Mouse (Mus musculus): ENCODE results near the gene Gm5065. TPM values are rescaled to one million over a fixed set of nuclear protein-coding genes. Genes with fewer than 3 reads are reported as not detected.

Gm5065 gene
- polyA plus RNA-seq (2012; rRNA removed), result not detected in 2 replicates

DNA sequence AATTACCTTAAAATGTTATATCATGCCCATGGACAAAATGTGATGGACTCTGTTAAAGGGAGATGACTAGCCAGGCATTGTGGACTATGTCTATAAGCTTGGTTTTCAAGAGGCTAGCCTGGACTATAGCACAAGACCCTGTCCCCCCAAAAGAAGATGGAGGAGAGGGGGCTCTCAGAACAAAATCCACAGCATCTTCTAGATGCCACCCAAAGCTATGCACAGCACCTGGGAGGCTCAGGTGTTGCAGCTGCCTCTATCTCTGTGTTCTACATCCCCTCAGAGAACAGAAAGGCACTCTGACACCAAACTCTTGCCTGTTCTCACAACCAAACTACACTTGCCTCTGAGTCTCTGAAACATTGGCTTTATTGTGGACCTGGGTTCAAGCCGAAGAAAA, at the start of gene Gm5065:
Gene Gm5065, plus strand, starts transcription at position 301 of the 400 bp plus-strand sequence.
- 95% methylated on average over 1 of the region's 1 CpGs for WGBS
- H3K4me3 ChIP-seq (ENCODE audit: extremely low read depth, insufficient read depth, insufficient read length), result no peak within 1 kb of the TSS
- TF ChIP-seq POLR2A (IDR thresholded peaks at IDR 0.05; ENCODE audit: low read depth, low read length), result no peak
- no peak for TF ChIP-seq CTCF (IDR thresholded peaks at IDR 0.05; ENCODE audit: extremely low read depth, insufficient read depth, insufficient read length, insufficient replicate concordance)

DNA sequence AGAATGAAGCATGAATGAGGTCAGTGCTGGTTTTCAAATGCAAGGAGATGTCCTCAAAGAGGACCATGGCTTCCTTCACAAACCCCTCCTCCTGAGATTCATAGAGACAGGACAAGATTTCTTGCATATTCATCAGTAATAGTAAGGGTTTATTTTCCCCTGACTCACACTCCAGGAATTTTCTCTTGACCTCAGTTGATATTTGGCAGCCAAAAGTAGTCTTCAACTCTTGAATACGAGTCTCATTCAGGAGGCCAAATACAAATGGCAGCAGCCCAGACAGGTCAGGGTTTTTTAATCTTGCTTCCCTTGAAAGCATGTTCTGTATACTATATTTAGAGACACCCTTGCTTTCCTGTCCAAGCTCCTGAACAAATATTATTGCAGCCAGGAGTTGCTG, 22.8 kb upstream of the Gm5065 start:
- Histone ChIP-seq H3K4me1 (ENCODE audit: control insufficient read depth, insufficient read depth, insufficient read length) (no peaks in the 10 kb centered on the region), H3K36me3 (ENCODE audit: control insufficient read depth, insufficient read depth, low read length) (no peaks in the 10 kb centered on the region), H3K27me3 (ENCODE audit: control insufficient read depth, insufficient read depth, low read length) (no peaks in the 10 kb centered on the region), H3K27ac (ENCODE audit: insufficient read depth, low read length) (no peak overlapping the region), H3K4me3 (ENCODE audit: extremely low read depth, insufficient read depth, insufficient read length) (no peak overlapping the region)
- 87% methylated on average over 1 of the region's 1 CpGs for WGBS
- no peak for DNase-seq (ENCODE audit: low read depth in 1 of 2, low spot score in 2 of 2)
- no peak for TF ChIP-seq CTCF (IDR thresholded peaks at IDR 0.05; ENCODE audit: extremely low read depth, insufficient read depth, insufficient read length, insufficient replicate concordance)
- no peak for TF ChIP-seq POLR2A (IDR thresholded peaks at IDR 0.05; ENCODE audit: low read depth, low read length)

More for the DNA sequence above, at the start of gene Gm5065:
- H3K4me1 ChIP-seq (ENCODE audit: control insufficient read depth, insufficient read depth, insufficient read length), result no peaks in the 10 kb centered on the region
- DNase-seq (ENCODE audit: low read depth in 1 of 2, low spot score in 2 of 2), result no peak
- H3K27me3 ChIP-seq (ENCODE audit: control insufficient read depth, insufficient read depth, low read length), result no peaks in the 10 kb centered on the region
- no peak within 1 kb of the TSS for H3K27ac ChIP-seq (ENCODE audit: insufficient read depth, low read length)
- H3K36me3 ChIP-seq (ENCODE audit: control insufficient read depth, insufficient read depth, low read length), result no peaks in the 10 kb centered on the region

- H3K4me3 ChIP-seq (ENCODE audit: extremely low read depth, insufficient read depth, insufficient read length), result no peak within 1 kb of the TSS
- H3K4me1 ChIP-seq (ENCODE audit: control insufficient read depth, insufficient read depth, insufficient read length), result no peaks in the 10 kb centered on the region
- H3K36me3 ChIP-seq (ENCODE audit: control insufficient read depth, insufficient read depth, low read length), result no peaks in the 10 kb centered on the region
- 84% methylated on average over 4 of the region's 4 CpGs for WGBS
- no peak for DNase-seq (ENCODE audit: low read depth in 1 of 2, low spot score in 2 of 2)
- H3K27ac ChIP-seq (ENCODE audit: insufficient read depth, low read length), result no peak within 1 kb of the TSS
- TF ChIP-seq CTCF (IDR thresholded peaks at IDR 0.05; ENCODE audit: extremely low read depth, insufficient read depth, insufficient read length, insufficient replicate concordance) (no peak), POLR2A (IDR thresholded peaks at IDR 0.05; ENCODE audit: low read depth, low read length) (no peak)
- H3K27me3 ChIP-seq (ENCODE audit: control insufficient read depth, insufficient read depth, low read length), result no peaks in the 10 kb centered on the region
Observed at GRCm38 (mm10) chr7:5350935-5351334, 598 bp downstream of the Gm5065 start, which contains the start of gene Nlrp2. TSS of gene Nlrp2 (minus strand) at chr7:5351035.

DNA sequence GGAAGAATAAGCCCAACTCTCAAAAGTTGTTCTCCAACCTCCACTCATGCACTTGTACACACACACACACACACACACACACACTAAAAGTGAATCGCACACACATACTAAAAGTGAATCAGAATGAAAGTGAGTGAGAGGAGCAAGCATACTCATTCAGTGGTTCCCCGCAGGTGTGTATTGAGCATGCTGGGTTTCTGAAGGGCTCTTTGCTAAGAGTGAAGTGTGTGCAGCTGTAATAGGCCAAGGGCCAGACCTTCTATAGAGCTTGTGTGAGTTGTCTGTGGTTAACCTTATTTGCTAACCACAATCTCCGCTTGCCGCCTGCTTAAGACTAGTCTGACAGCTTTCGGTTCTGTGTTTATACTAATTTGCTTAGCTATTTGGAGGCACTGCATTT, 13.3 kb downstream of the Gm5065 start:
- no peak for DNase-seq (ENCODE audit: low read depth in 1 of 2, low spot score in 2 of 2)
- TF ChIP-seq CTCF (IDR thresholded peaks at IDR 0.05; ENCODE audit: extremely low read depth, insufficient read depth, insufficient read length, insufficient replicate concordance) (no peak), POLR2A (IDR thresholded peaks at IDR 0.05; ENCODE audit: low read depth, low read length) (no peak)
- H3K27ac ChIP-seq (ENCODE audit: insufficient read depth, low read length), result no peak overlapping the region
- H3K36me3 ChIP-seq (ENCODE audit: control insufficient read depth, insufficient read depth, low read length), result no peaks in the 10 kb centered on the region
- no peak overlapping the region for H3K4me3 ChIP-seq (ENCODE audit: extremely low read depth, insufficient read depth, insufficient read length)
- no peaks in the 10 kb centered on the region for H3K4me1 ChIP-seq (ENCODE audit: control insufficient read depth, insufficient read depth, insufficient read length)
- no peaks in the 10 kb centered on the region for H3K27me3 ChIP-seq (ENCODE audit: control insufficient read depth, insufficient read depth, low read length)
- 81% methylated on average over 5 of the region's 5 CpGs for WGBS

DNA sequence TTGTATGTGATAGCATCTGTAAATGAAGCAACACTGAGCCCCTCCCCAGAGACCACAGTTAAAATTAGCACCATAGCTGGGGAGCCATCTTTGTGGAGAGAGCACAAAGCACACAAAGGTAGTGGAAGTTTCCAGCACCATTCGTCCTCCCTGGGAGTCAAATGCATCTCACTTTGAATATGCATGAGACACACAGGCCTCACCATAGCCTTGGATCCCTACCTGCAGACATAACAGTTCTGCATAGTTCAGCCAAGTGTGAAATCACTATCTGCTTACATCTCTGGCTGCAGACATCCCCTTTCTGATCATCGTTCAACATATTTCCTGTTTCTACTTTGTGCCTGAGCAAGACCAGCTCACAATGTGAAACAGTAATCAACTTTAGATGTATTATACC, 16.4 kb downstream of the Gm5065 start:
- no peak overlapping the region for H3K4me3 ChIP-seq (ENCODE audit: extremely low read depth, insufficient read depth, insufficient read length)
- TF ChIP-seq POLR2A (IDR thresholded peaks at IDR 0.05; ENCODE audit: low read depth, low read length), result no peak
- TF ChIP-seq CTCF (IDR thresholded peaks at IDR 0.05; ENCODE audit: extremely low read depth, insufficient read depth, insufficient read length, insufficient replicate concordance), result no peak
- H3K36me3 ChIP-seq (ENCODE audit: control insufficient read depth, insufficient read depth, low read length), result no peaks in the 10 kb centered on the region
- no peak overlapping the region for H3K27ac ChIP-seq (ENCODE audit: insufficient read depth, low read length)
- no peaks in the 10 kb centered on the region for H3K27me3 ChIP-seq (ENCODE audit: control insufficient read depth, insufficient read depth, low read length)
- WGBS, result 74% methylated on average over 2 of the region's 2 CpGs
- no peak for DNase-seq (ENCODE audit: low read depth in 1 of 2, low spot score in 2 of 2)
- no peaks in the 10 kb centered on the region for H3K4me1 ChIP-seq (ENCODE audit: control insufficient read depth, insufficient read depth, insufficient read length)

DNA sequence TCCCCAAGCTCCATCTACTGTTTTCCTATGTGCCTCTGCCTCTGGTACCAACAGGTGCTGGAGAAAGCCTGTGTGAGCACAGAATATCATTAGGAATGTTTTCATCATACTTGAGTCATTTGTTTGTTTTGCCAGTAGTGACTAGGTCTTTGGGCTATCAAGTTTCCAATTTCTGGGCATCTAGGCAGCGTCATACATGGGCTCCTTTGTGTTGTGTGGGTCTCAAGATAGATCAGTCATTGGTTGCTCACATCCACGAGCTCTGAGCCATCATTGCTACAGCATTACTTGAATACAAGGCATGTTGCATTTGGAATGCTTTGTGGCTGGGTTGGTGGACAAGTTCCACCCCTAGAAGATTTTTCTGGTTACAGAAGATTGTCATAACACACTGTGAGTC, 55.9 kb downstream of the Gm5065 start:
- Histone ChIP-seq H3K27me3 (ENCODE audit: control insufficient read depth, insufficient read depth, low read length) (no peaks in the 10 kb centered on the region), H3K27ac (ENCODE audit: insufficient read depth, low read length) (no peak overlapping the region), H3K4me3 (ENCODE audit: extremely low read depth, insufficient read depth, insufficient read length) (no peak overlapping the region), H3K4me1 (ENCODE audit: control insufficient read depth, insufficient read depth, insufficient read length) (no peaks in the 10 kb centered on the region), H3K36me3 (ENCODE audit: control insufficient read depth, insufficient read depth, low read length) (no peaks in the 10 kb centered on the region)
- no peak for DNase-seq (ENCODE audit: low read depth in 1 of 2, low spot score in 2 of 2)
- TF ChIP-seq POLR2A (IDR thresholded peaks at IDR 0.05; ENCODE audit: low read depth, low read length) (no peak), CTCF (IDR thresholded peaks at IDR 0.05; ENCODE audit: extremely low read depth, insufficient read depth, insufficient read length, insufficient replicate concordance) (no peak)
- 34% methylated on average over 2 of the region's 2 CpGs for WGBS

Other genes with a start within 250 kb of the Gm5065 start
- not detected in 2 replicates for gene Rfpl4, start 233.6 kb upstream of the Gm5065 start, polyA plus RNA-seq (2012; rRNA removed)
- 0.21 and 0.43 TPM in 2 replicates for gene Rasl2-9, start 224.6 kb upstream of the Gm5065 start, polyA plus RNA-seq (2012; rRNA removed)
- gene Vmn1r55, start 200.9 kb upstream of the Gm5065 start, polyA plus RNA-seq (2012; rRNA removed), result not detected in 2 replicates
- gene Vmn1r56, start 153.8 kb upstream of the Gm5065 start, polyA plus RNA-seq (2012; rRNA removed), result not detected in 2 replicates
- not detected in 2 replicates for gene Vmn1r57, start 132.0 kb upstream of the Gm5065 start, polyA plus RNA-seq (2012; rRNA removed)
- not detected in 2 replicates for gene Nlrp2, start 498 bp downstream of the Gm5065 start, polyA plus RNA-seq (2012; rRNA removed)
- gene Vmn1r58, start 62.9 kb downstream of the Gm5065 start, polyA plus RNA-seq (2012; rRNA removed), result not detected in 2 replicates
- not detected in 2 replicates for gene Vmn1r59, start 106.2 kb downstream of the Gm5065 start, polyA plus RNA-seq (2012; rRNA removed)
- not detected in 2 replicates for gene Vmn2r28, start 143.4 kb downstream of the Gm5065 start, polyA plus RNA-seq (2012; rRNA removed)
- not detected in 2 replicates for gene Vmn1r60, start 196.8 kb downstream of the Gm5065 start, polyA plus RNA-seq (2012; rRNA removed)

Data from spleen, adult 2 months (tissue).